Mouse (Mus musculus) fibroblast of lung, adult 2 months (primary cell): ENCODE results near the gene Itgal.
"Not testable (repeated sequence)": the region's sequence is repeated elsewhere in the genome, so short reads cannot be mapped to it uniquely, and the experiment has no call there.

Source experiments
- DNase-seq: peaks from one replicate; pipeline ENCODE4 v3.0.0-alpha.2; 2011; ENCODE audit warnings: low read depth

Itgal gene

DNA sequence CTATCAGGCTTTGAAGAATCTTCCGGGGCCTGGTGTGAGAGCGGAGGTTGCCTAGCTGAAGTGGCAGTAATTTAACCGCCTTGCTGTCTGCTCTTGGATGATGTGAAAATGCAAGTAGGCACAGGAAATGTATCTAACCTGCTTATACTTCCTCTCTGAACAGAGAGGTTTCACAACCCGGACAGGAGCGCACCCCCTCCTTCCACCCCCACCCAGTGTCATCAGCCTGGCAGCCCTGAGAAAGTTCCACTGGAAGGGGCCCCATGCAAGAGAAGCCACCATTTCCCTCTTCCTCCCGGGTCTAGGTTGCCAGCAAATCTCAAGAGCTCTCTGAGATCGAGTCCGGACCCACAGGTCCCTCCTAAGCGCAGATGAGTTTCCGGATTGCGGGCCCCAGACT is at the start of gene Itgal:
TSS of gene Itgal (plus strand) at position 163 of the 400 bp plus-strand sequence.
- DNase-seq = no peak

DNA sequence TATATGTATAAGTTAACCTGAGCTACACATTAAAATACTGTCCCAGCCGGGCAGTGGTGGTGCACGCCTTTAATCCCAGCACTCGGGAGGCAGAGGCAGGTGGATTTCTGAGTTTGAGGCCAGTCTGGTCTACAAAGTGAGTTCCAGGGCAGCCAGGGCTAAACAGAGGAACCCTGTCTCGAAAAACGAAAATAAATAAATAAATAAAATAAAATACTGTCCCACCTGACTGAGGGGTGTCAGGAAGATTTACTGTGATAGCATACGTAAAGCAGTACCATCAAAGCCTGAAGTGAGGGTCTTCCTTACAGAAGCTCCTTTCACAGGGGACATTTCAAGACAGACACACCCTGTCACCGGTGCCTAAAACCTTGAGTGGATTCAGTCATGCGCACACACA is 45.5 kb upstream of the Itgal start:
- DNase-seq = not testable (repeated sequence)

DNA sequence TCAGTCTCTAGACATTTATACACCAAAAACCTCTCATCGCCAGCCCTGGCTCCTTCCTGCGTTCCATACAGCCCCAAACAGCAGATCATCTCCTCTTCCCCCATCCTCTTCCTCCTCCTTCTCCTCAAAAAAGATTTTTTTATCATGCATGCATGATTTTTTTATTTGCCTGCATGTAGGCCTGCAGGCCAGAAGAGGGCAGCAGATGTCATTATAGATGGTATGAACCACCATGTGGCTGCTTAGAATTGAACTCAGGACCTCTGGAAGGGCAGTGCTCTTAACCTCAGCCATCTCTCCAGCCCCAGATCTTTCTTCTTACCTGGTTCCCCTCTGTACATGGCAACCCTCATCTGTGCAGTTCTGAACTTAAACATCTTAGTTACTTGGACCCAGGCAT is 43.6 kb upstream of the Itgal start:
- DNase-seq = no peak

DNA sequence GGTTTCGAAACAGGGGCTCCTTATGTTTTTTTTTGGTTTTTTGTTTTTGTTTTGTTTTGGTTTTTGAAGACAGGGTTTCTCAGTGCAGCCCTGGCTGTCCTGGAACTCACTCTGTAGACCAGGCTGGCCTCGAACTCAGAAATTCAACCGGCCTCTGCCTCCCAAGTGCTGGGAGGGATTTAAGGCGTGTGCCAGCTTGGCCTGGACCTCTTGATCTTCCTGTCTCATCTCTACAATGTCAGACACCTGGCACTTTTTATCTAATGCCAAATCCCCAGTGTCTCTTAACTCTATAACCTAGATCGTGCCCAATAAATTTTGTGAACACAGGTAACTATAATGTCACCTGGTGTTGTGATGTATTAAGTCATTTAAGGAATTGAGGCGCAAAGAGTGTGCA is 42.7 kb upstream of the Itgal start:
- DNase-seq = no peak

DNA sequence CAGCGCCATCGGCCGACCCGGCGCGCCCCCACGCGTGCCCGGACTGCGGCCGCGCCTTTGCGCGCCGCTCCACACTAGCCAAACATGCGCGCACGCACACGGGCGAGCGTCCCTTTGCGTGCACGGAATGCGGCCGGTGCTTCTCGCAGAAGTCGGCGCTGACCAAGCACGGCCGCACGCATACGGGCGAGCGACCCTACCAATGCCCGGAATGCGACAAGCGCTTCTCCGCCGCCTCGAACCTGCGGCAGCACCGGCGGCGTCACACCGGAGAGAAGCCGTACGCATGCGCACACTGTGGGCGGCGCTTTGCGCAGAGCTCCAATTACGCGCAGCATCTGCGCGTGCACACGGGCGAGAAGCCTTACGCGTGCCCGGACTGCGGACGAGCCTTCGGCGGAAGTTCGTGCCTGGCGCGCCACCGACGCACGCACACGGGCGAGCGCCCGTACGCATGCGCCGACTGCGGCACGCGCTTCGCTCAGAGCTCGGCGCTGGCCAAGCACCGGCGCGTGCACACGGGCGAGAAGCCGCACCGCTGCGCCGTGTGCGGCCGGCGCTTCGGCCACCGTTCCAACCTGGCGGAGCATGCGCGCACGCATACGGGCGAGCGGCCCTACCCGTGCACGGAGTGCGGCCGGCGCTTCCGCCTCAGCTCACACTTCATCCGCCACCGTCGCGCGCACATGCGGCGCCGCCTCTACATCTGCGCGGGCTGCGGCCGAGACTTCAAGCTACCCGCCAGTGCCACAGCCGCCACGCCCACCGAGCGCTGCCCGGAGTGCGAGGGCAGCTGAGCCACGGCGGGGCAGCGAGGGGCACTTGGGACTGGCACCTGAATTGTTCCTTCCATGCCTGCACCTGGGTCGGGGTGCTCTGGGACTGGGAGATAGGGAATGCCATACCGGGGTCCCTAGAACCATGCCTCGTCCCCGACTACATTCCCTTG is 42.0 kb upstream of the Itgal start:
- peak; percentile 94 for DNase-seq

DNA sequence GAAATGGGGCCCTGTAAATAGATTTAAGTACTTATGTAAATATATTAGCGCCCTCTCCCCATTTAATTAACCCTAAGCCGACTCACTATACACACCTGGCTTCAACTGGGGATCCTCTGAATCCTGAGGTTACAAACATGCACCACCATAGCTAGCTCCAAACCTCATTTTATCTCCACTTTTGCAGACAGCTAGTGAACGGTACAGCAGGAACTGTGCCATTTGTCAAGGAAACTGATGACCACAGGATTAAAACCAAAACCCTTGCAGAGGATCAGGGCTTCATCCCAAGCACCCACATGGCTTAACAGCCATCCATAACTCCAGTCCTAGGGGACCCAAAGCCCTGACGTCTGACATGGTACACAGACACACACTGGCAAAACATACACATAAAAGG is 41.1 kb upstream of the Itgal start:
- DNase-seq = no peak

DNA sequence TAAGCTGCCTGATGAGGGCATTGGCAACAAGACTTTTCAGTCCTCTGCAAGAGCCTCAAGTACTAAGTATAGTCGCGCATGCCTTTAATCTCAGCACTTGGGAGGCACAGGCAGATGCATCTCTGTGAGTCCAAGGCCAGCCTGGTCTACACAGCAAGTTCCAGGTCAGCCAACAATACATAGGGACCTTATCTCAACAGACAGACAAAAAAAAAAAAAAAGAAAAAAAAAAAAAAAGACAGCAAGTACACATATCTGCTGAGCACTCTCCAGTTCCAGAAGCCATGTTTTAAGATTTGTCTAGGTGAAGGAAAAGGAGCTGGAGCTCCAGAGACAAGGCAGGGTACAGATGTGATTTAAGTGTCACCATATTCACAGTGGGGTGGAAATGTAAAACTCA is 40.1 kb upstream of the Itgal start:
- no peak for DNase-seq

DNA sequence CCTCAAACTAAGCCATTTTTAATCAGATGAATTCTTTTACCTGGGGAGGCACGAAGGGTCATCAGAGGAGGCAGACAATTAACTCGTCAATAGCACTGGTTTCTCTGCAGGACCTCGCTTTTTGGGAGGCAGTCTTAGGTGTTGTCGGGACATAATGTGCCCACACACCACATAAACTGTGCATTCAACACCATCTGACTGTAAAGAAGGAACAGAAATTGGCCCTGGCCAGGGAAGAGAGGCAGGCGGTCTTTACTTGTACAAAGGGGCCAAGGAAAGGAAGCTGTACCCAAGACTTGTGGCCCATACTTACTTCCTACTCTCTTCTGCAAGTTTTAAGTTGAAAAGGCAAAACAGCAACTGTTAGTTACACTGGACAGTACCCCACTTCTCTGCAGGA is 39.5 kb upstream of the Itgal start:
- DNase-seq = no peak

DNA sequence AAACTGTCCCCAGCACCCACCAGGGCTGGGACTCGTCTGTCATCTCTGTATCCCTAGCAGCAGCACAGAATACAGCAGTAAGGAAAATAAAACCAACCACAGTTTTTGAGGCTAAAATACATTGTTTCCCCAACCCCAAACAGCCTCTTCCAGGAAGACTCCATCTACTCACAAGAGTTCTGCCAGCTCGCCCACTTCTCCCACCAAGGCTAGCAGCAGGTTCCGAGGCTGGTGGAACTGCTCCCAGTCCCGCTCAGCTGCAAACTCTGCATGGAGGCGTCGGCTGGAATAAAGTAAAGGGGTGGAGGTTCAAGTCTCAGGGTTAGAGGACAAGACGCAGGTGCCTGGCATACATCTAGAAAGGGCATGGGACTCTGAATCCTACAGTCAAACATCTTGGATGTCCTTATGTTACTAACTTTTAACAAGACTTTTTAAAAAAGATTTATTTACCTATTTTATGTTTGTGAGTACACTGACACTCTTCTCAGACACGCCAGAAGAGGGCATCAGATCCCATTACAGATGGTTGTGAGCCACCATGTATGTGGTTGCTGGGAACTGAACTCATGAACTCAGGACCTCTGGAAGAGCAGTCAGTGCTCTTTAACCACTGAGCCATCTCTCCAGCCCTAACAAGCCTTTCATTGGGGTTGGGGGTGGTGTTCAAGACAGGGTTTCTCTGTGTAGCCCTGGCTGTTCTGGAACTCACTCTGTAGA is 36.7 kb upstream of the Itgal start:
- no peak for DNase-seq

DNA sequence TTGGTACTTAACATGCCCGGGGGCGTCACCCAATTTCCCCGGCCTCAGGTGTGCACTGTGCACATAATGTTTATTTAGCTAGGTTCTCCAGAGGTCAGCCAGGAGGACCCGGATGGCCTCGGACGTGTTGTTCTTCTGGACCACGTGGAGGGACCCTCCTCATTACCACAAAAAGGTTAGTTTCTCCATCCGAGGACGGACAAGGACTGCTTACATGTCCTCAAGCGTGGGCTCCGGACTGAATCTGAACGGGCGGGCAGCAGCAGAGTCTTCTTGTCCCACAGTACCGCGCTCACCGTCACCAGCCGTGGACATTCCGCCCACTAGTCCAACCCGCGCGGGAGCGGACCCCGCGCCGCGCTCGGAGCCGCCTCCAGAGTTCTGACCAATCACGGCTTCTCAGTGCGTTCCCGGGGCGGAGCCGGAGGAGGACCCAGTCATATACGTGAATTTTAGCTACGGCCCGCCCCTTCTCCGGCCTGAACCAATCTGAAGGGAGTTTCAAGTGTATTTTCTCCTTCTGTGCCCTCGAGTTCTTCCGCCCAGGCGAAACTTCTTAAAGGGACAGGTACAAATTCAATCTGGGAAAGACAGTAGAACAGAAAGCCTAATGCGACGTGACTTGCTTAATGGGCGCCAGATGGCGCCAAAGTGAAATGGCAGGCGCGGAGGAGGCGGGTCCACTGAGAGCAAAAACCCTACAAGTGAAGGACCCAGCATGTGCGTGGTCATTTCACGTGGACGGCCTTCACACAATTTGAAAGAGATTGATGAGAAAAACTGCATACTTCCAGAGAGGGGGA is 35.5 kb upstream of the Itgal start, which contains the start of gene Dctpp1:
TSS of gene Dctpp1 (minus strand) at position 401 of the 803 bp plus-strand sequence.
- DNase-seq = peak; percentile 97

DNA sequence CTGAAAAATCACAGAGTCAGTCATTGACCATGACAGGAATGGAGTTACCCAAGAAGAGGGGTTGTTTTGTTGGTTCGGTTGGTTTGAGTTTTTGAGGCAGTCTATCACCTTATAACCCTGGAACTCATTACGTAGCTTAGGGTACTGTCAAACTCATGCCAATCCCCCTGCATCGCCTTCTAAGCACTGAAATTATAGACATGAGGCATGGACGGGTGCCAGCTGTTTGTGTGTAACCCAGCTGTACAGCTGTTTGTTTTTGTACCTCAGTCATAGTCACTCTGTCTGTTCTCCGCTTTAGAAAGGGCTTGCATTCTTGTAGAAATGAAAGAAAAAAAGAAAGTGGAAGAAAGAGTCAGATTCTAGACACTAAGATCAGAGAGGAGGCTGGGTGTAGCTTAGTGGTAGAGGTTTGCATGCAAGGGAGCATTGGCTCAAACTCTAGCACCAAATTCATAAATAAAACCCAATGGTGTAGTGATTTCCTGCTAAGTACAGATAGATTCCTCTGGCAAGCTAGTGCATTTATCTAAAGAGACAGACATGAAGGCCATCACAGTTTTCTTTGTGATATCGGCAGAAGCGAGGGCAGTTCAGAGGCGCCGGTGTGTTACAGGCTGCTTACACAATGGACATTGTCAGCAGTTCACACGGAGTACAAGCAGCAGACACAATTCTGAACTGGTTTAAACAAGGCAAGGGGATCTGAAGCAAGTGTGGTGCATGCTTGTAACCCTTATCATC is 33.7 kb upstream of the Itgal start:
- DNase-seq = no peak

DNA sequence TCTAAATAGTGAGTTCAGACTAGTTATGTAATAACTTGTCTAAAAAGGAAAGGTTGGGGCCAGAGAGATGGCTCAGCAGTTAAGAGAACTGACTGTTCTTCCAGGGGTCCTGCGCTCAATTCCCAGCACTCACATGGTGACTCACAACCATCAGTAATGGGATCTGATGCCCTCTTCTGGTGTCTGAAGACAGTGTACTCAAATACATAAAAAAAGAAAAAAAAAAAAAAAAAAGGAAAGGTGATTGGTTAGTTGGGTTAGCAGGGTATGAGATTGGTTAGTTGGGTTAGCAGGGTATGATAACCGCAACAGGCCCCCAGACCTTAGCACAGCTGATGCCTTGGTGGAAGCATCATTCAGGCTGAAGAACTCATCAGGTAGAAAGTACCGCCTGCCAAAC is 32.5 kb upstream of the Itgal start:
- no peak for DNase-seq

DNA sequence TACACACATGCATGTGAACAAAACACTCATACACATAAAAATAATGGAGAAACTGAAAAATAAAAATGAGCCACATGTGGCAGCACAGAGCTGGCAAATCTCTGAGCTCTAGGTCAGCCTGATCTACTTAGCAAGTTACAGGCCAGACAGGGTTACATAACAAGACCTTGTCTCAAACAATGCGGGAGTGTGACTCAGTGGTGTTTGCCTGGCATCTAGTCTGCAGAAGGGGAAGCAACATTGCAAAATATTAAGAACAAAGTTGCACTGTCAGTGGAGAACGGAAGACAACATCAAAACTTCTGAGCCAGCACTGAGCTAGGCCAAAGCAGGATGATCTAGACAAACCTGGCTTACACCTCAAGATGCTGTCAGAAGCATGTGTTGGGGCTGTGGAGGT is 25.8 kb upstream of the Itgal start:
- DNase-seq = peak; percentile 73

DNA sequence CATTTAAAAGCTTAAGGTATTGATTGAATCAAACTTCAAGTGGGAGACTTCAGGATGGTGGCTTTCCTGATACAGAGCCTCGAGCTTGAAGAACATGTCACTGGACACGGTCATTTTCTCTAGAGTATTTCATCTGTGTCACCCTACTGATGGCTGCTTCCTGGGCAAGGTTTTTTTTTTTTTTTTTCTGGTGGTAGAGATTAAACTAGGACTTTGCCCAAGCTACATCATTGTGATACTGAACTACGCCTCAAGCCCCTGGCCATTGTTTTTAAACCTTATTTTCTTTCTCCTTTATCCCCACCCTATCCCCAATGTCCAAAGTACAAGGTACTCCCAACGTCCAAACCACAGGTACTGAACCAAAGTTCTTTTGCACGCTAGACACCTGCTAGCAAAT is 25.4 kb upstream of the Itgal start:
- no peak for DNase-seq

DNA sequence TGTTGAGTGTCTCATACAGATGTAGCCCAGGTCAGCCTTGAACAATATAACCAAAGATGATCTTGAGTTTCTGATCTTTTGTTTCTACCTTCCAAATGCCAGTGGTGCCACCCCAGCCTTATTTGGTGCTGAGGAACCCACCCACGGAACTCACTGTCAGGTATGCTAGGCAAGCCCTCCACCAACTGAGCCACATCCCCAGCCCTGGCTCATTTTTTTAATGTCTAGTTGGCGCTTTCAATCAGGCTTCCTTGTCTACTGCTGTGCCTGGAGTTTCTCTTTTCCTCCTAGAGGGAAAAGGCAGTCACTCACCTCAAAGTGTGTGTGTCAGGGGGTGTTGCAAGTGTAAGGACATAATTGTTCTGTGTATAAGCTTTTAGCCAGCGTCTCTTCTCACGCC is 25.0 kb upstream of the Itgal start:
- DNase-seq = no peak

DNA sequence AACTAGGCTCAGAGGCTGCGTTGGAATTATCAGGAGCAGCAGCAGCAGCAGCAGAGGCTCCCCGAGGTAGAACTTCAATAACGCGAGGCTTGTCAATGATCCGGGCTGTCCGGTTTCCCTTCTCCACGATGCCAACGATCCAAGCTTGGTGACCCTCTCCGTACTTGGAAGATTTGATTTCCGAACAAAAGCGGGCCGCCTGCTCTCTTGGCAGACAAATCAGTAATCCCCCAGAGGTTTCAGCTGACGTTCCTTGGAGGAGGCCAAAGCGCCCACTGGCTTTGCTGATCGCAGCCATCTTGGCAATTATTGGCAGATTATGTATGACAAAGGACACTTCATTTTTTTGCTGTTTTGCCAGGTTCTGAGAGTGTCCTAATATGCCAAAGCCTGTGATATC is 23.5 kb upstream of the Itgal start:
- DNase-seq = no peak

DNA sequence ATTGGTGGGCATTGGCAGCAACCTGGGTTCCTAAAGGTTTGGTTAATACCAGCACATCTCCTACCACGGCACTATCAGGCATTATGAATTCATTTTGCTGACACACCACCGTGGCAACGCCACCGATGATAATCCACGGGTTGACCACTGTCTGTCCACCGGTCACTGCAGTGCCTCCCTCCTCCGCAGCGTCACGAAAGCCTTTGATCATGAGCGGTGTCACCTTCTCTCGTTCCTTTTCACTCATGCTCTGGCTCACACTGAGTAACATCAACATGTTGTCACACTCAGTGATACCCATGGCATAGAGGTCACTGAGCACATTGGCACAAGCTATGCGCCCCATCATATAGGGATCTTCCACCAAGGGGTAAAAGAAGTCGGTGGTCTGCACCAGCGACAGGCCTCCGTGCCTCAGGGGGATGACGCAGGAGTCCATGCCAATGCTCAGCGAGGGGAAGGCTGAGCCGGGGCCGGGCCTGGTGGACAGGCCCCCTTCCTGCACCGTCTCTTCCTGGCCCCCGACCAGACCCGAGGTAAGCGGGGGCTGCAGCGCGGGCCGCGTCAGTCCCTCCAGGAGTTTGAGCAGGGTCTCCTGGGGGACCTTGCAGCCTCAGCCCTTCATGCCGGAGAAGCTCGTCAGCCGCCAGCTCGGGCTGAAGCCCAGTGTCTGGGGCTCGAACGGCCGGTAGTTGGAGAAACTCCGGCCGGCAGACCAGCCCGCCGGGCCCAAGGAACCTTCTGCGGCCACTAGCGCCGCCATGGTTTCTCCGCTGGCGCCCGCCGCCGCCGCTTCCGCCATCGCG is 22.7 kb upstream of the Itgal start:
- no peak for DNase-seq

DNA sequence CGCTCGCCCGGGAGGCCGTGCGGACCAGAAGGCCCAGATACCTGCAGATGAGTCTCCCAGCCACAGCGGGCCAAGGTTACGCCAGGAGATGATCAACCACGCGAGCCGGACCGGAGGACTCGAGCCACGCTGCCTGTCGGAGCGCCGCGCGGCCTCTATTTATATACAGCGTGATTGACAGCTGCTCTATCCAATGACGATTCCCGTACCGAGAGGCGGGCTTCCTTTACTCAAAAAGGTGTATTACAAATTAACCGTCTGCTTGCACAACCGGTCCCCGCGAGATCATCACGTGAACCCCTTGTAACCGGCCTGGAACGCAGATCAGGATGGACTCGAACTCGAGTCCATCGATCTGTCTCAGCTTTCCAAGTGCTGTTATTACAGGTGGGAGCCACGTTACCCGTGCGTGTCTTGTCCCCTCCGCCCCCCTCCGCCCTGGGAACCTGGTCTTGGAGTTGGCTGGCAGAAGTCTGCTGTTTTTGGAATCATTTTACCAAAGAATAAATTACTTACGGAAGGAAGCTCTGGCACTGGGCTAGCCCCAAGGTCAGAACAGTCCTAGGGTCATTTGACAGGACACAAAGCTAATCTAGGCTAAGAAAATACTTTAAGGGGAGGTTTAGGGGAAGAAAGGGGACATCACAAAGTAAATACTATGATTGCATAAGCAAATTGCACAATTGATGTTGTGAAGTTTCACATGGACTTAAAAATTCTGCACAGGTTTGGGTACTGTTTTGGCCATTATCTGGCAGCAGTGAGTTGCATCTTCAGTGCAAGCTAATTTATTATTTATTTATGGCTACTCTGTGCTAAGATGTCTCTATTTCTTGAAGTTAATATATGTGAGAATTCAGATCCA is 21.9 kb upstream of the Itgal start, which contains the start of gene Sephs2:
TSS of gene Sephs2 (minus strand) at position 131 of the 865 bp plus-strand sequence.
- peak; percentile 90 for DNase-seq

DNA sequence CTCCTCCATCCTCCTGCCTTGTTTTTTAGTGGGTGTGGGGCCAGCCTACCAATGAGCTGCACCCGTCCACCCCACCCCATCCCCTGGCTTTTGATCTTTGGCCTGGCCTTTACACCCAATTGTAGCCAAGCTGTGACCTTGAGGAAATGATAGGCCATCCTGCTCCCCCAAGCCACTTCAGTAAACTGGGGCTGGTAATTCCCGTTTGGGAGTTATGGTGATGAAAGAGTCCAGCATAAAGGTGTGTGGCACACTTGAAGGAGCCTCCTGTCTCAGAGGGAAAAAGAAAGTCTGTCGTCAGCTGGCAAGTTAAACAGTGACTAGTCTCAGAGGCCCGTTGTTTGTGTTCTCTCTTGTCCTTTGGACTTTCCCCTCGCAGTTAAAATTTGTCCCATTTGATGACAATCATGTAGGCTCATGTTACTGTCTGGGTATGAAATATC is 19.5 kb upstream of the Itgal start:
- no peak for DNase-seq

DNA sequence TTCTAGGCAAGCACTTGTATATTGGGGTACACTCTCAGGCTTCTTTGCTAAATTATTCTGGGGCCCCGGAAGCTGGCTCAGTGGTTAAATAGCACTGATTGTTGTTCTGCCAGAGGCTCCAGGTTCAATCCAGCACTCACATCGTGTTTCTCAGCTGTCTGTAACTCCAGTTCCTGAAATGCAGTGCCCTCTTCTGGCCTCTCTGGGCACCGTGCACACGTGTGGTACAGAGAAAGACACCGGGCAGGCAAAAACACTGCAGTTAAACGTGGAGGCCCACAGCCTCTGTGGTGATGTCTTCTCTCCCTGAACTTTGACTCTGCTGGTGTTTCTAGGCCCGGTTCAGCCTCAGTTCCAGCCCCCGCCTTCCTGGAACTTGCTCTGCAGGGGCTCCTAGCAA is 17.7 kb upstream of the Itgal start:
- no peak for DNase-seq
